ENCODE assay signal across 12 mouse cellular contexts in genomic region chr16:30791048-30791855, GRCm38 (mm10).
DNase-seq lines count a peak whose midpoint lies in the region; ATAC-seq and TF ChIP-seq lines count a peak whose summit lies in the region.
"Had no signal": no experiment of that assay in that cellular context is flagged by ENCODE, and none has a peak within 500 bp of the region (broad histone marks: within the 10 kb centered on the region; RNA-seq: fewer than 3 reads in every experiment).

No protein-coding gene starts in this region.

- ATAC-seq in kidney, postnatal 0 days (replicated peaks; ENCODE audit: low FRiP score, low read depth), result no peak
- ATAC-seq in kidney, embryonic 16.5 days (ENCODE audit: low FRiP score, low TSS enrichment), result no peak
- no peak for ATAC-seq in embryonic facial prominence, embryonic 13.5 days (ENCODE audit: insufficient number of reproducible peaks, insufficient read depth, low FRiP score, low TSS enrichment, low read depth)
- ATAC-seq in liver, embryonic 12.5 days, result no peak
- ATAC-seq: Patski had no signal

- TF ChIP-seq CTCF in kidney, postnatal 0 days (IDR thresholded peaks at IDR 0.05; ENCODE audit: low read depth), result no peak

- no peak overlapping the region for H3K9ac ChIP-seq in kidney, postnatal 0 days (ENCODE audit: low read depth, low read length)
- no peak overlapping the region for H3K9ac ChIP-seq in kidney, embryonic 16.5 days (replicated peaks; ENCODE audit: low read length)
- no peak overlapping the region for H3K9ac ChIP-seq in embryonic facial prominence, embryonic 13.5 days
- no peak overlapping the region for H3K9ac ChIP-seq in liver, embryonic 12.5 days

- no peak overlapping the region for H3K4me3 ChIP-seq in kidney, postnatal 0 days (replicated peaks; ENCODE audit: low read depth, low read length)
- H3K4me3 ChIP-seq in kidney, embryonic 16.5 days (ENCODE audit: low read length), result no peak overlapping the region
- H3K4me3 ChIP-seq in embryonic facial prominence, embryonic 13.5 days, result no peak overlapping the region
- H3K4me3 ChIP-seq in liver, embryonic 12.5 days, result no peak overlapping the region

- WGBS in kidney, postnatal 0 days, result 70% methylated on average over 10 of the region's 10 CpGs
- WGBS in kidney, embryonic 16.5 days, result 74% methylated on average over 10 of the region's 10 CpGs
- WGBS in embryonic facial prominence, embryonic 13.5 days, result 75% methylated on average over 10 of the region's 10 CpGs
- 50% methylated on average over 10 of the region's 10 CpGs for WGBS in liver, embryonic 12.5 days (ENCODE audit: insufficient replicate concordance)

- peaks cover 18% of the 10 kb centered on the region for H3K4me1 ChIP-seq in kidney, postnatal 0 days (replicated peaks; ENCODE audit: insufficient read depth, low read length)
- H3K4me1 ChIP-seq in kidney, embryonic 16.5 days (ENCODE audit: insufficient read depth, low read length), result peaks cover 32% of the 10 kb centered on the region
- H3K4me1 ChIP-seq in embryonic facial prominence, embryonic 13.5 days, result peaks cover 31% of the 10 kb centered on the region
- peaks cover 66% of the 10 kb centered on the region for H3K4me1 ChIP-seq in liver, embryonic 12.5 days

- H3K4me2 ChIP-seq in kidney, postnatal 0 days (ENCODE audit: low read length), result no peak overlapping the region
- H3K4me2 ChIP-seq in kidney, embryonic 16.5 days (replicated peaks; ENCODE audit: low read depth, low read length), result no peak overlapping the region
- no peak overlapping the region for H3K4me2 ChIP-seq in embryonic facial prominence, embryonic 13.5 days
- 0 out of 2 replicates have a peak overlapping the region, but pooled peaks have one; percentile 30 for H3K4me2 ChIP-seq in liver, embryonic 12.5 days

- H3K27me3 ChIP-seq in kidney, postnatal 0 days (ENCODE audit: insufficient read depth, low read length), result no peaks in the 10 kb centered on the region
- H3K27me3 ChIP-seq in kidney, embryonic 16.5 days (ENCODE audit: insufficient read depth, low read length), result no peaks in the 10 kb centered on the region
- no peaks in the 10 kb centered on the region for H3K27me3 ChIP-seq in embryonic facial prominence, embryonic 13.5 days
- no peaks in the 10 kb centered on the region for H3K27me3 ChIP-seq in liver, embryonic 12.5 days (replicated peaks)
- H3K27me3 ChIP-seq: Patski had no signal

- H3K36me3 ChIP-seq in kidney, postnatal 0 days (ENCODE audit: insufficient read depth, low read length), result no peaks in the 10 kb centered on the region
- no peaks in the 10 kb centered on the region for H3K36me3 ChIP-seq in kidney, embryonic 16.5 days (ENCODE audit: insufficient read depth, low read length)
- H3K36me3 ChIP-seq in embryonic facial prominence, embryonic 13.5 days, result no peaks in the 10 kb centered on the region
- no peaks in the 10 kb centered on the region for H3K36me3 ChIP-seq in liver, embryonic 12.5 days

- intact Hi-C loops in heart, postnatal 36 days (cut with DNase I), result loop anchor here (2.0 to 10.0 kb wide), 3 partner anchors 186 to 274 kb away; partner anchors contain the start of gene Fam43a
- intact Hi-C loops in left cerebral cortex, postnatal 4 days (cut with DNase I), result no loop called here

- peak; percentile 91 for DNase-seq in heart, adult 11 months
- no peak for DNase-seq in heart, postnatal 36 days
- no peak for DNase-seq in kidney, postnatal 0 days (ENCODE audit: low spot score)
- no peak for DNase-seq in cerebellum, adult 11 months
- no peak for DNase-seq in left cerebral cortex, postnatal 4 days
- DNase-seq: adrenal gland, postnatal 25 days; layer of hippocampus, adult 9-11 months; right cerebral cortex, postnatal 14 days had no signal

- H3K27ac ChIP-seq in kidney, postnatal 0 days, result 0 out of 2 replicates have a peak overlapping the region, but pooled peaks have one; percentile 74
- H3K27ac ChIP-seq in kidney, embryonic 16.5 days (ENCODE audit: low read length), result no peak overlapping the region
- H3K27ac ChIP-seq in embryonic facial prominence, embryonic 13.5 days, result peak overlapping the region; percentile 85
- peak overlapping the region; percentile 55; the same call in 1 of the 2 replicates for H3K27ac ChIP-seq in liver, embryonic 12.5 days

- H3K9me3 ChIP-seq in kidney, postnatal 0 days (replicated peaks; ENCODE audit: low read length), result no peaks in the 10 kb centered on the region
- H3K9me3 ChIP-seq in kidney, embryonic 16.5 days (ENCODE audit: low read length), result no peaks in the 10 kb centered on the region
- no peaks in the 10 kb centered on the region for H3K9me3 ChIP-seq in embryonic facial prominence, embryonic 13.5 days
- no peaks in the 10 kb centered on the region for H3K9me3 ChIP-seq in liver, embryonic 12.5 days (replicated peaks)
